Mouse (Mus musculus) lung, embryonic 16.5 days (tissue): Measurements from ENCODE around the gene Rpl28. TPM values are rescaled to one million over a fixed set of nuclear protein-coding genes. Genes with fewer than 3 reads are reported as not detected.
A peak's percentile ranks its signal among the peaks of the same experiment; 100 is the strongest.

Experiments used
- ATAC-seq: fragments of 200-750 bp; cut with Nextera tagmentation; 2 replicates; pipeline ENCODE4 v1.8.0; 2017; ENCODE audit warnings: low read depth, mild to moderate bottlenecking, moderate library complexity
- H3K27ac ChIP-seq: fragments of 300-500 bp; sonication (generic); 2 replicates; pipeline ENCODE4 v1.5.1; 2014; ENCODE audit warnings: mild to moderate bottlenecking, control low read depth, low read length
- H3K27me3 ChIP-seq: fragments of 300-500 bp; sonication (generic); 2 replicates; pipeline ENCODE4 v1.6.1; 2014; ENCODE audit warnings: low read depth, low read length, mixed read lengths; ENCODE audit not compliant: control insufficient read depth, insufficient read depth
- H3K36me3 ChIP-seq: fragments of 300-500 bp; sonication (generic); 2 replicates; pipeline ENCODE4 v1.6.1; 2014; ENCODE audit warnings: low read length; ENCODE audit not compliant: control insufficient read depth, insufficient read depth
- H3K4me1 ChIP-seq: fragments of 300-500 bp; sonication (generic); replicated peaks from 2 replicates; pipeline ENCODE4 v1.6.1; 2014; ENCODE audit warnings: low read length, mixed read lengths; ENCODE audit not compliant: control insufficient read depth, insufficient read depth
- H3K4me2 ChIP-seq: fragments of 300-500 bp; sonication (generic); 2 replicates; pipeline ENCODE4 v1.6.1; 2014; ENCODE audit warnings: low read depth, low read length, control low read depth
- H3K4me3 ChIP-seq: fragments of 300-500 bp; sonication (generic); 2 replicates; pipeline ENCODE4 v1.5.1; 2014; ENCODE audit warnings: mild to moderate bottlenecking, low read length, control low read depth
- H3K9ac ChIP-seq: fragments of 300-500 bp; sonication (generic); 2 replicates; pipeline ENCODE4 v1.6.1; 2014; ENCODE audit warnings: low read length, control low read depth
- H3K9me3 ChIP-seq: fragments of 300-500 bp; sonication (generic); 2 replicates; pipeline ENCODE4 v1.6.1; 2016; ENCODE audit warnings: low read length; ENCODE audit not compliant: control insufficient read depth
- WGBS: fragments of 180-500 bp; shearing (Covaris S2); extraction: QIAGEN DNeasy Blood & Tissue Kit; methylation state at CpG from one replicate; pipeline ENCODE4 v1.1.7; 2014; 5-methylcytosine and 5-hydroxymethylcytosine counted together
- polyA plus RNA-seq: library from polyadenylated mRNA; unstranded; fragments of >200 nt; fragmentation: Nextera tagmentation; extraction: Ambion mirVana; gene quantifications from 2 replicates; pipeline ENCODE4 v1.2.1, GENCODE M21; 2015

Rpl28 gene
- polyA plus RNA-seq, 1 experiment from 2014 or later, result 342 TPM

DNA sequence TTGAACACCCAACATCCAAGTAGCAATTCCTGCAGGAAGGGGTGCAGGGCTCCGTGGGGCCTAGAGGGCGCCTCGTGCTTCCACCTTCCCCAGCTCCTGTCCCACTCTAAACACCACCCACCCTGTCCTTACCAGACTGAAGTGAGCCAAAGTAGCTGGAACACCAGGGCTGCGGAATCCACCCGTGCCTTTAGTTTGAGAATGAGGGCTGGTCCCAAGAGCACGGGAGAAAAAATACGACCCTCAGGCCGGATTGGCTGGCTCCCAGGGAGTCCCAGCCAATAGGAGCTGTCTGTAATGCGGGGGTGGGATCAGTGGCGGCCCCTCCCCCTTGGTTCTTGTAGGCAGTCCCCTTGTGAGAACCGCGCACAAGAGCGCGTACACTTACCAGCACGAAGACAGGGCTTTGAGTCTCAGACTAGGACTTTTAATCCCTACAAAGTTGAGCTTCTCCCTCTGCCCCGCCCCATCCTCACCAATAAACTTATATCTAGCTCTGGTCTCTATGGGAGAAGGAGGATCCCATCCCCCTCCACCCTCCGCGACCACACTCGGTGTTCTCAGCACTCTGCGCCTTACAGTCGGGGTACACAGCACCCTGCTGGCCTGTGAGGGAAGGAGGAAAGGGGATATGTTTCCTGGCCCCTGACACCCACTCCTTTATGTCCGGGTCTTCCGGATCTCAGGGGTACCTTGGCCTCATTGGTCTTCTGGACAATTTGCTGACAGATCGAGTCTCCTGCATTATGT is 39.7 kb upstream of the Rpl28 start, which contains the start of gene Cox6b2:
Gene Cox6b2, minus strand, starts transcription at position 274 of the 750 bp plus-strand sequence.
- Histone ChIP-seq H3K4me2 (peak within 1 kb of the TSS; percentile 56), H3K27me3 (no peaks in the 10 kb centered on the region), H3K27ac (peak within 1 kb of the TSS; percentile 60), H3K9me3 (no peaks in the 10 kb centered on the region), H3K4me3 (peak within 1 kb of the TSS; percentile 48), H3K4me1 (peaks cover 8% of the 10 kb centered on the region), H3K9ac (peak within 1 kb of the TSS; percentile 55), H3K36me3 (no peaks in the 10 kb centered on the region)
- WGBS, result 3% methylated on average over 24 of the region's 24 CpGs
- ATAC-seq, result peak; percentile 96

DNA sequence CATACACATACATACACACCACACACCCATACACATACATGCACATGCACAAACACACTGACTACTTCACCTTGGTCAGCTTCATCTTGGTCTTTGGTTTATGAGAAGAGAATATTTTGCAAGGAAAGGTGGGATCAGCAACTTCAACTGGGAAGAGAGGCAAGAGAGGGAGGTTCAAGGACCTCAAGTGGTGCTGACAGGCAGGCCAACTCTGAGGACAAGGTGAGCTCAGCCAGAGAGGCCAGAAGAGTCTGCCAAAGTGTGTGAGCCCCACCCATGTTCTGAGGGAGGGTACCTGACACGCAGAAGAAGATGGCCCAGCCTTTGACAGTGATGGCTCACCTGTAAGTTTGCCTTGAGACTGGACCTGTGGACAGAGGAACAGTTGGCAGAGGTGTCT is 33.0 kb upstream of the Rpl28 start:
- H3K27me3 ChIP-seq, result no peaks in the 10 kb centered on the region
- no peak overlapping the region for H3K4me2 ChIP-seq
- H3K27ac ChIP-seq, result no peak overlapping the region
- WGBS, result 17% methylated on average over 1 of the region's 1 CpGs
- ATAC-seq, result no peak
- no peaks in the 10 kb centered on the region for H3K4me1 ChIP-seq
- H3K9ac ChIP-seq, result no peak overlapping the region
- no peaks in the 10 kb centered on the region for H3K36me3 ChIP-seq
- no peaks in the 10 kb centered on the region for H3K9me3 ChIP-seq
- no peak overlapping the region for H3K4me3 ChIP-seq

DNA sequence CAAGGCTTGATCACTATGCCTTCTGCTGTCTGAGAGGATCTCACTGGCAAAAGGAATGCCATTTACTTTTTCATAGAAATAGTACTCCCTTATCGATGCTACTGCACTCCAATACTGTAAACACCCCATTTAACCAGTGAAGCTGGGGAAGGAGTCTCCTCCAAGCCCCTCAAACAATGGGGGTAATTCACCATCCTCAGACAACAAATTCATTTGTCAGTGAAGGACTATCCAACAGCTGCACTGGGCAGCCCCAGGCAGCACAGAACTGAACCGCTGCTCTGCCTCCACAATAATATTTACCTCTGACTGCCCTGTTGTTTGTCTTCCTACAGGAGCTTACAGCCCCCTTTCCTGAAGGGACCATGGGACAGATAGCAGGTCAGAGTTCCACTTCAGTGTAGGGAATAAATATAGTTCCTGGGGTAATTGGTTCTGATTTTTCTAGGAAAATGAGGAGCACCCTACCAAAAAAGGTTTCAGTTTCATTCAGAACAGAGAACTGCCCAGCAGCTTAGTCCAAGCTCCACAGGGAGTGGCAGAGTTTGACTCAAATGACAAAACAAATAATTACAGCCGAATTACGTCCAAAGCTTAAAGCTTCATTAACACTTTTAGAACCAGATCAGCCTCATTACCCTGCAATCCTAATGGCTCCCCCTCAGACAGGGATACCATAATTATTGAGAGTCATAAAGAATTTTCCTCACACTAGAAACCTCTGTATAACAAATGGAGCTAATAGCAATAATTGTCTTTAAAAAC is 27.5 kb upstream of the Rpl28 start:
- 20% methylated on average over 4 of the region's 4 CpGs for WGBS
- no peak overlapping the region for H3K4me2 ChIP-seq
- ATAC-seq, result no peak

DNA sequence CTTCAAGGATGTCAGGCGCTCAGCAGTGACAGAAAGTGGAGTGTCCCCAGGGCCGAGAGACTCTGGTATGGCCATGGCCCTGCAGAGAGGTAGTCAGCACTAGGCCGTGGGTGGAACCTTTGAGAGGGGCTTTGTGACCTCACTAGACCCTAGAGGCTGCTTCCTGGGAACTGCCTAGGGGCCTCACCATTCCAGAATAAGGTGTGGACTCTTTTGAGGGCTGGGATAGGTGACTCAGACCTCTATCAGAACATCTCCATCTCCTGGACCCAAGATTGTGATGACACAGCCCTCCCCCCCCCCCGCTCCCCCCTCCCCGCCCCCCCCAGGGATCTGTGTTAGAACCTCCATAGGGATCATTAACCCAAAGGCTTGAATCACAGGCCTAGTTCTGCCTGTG is 21.5 kb upstream of the Rpl28 start, which contains the start of gene Fam71e2:
Gene Fam71e2, minus strand, starts transcription at position 101 of the 400 bp plus-strand sequence.
- no peaks in the 10 kb centered on the region for H3K9me3 ChIP-seq

More for the DNA sequence above, 27.5 kb upstream of the Rpl28 start:
- H3K27ac ChIP-seq, result no peak overlapping the region
- no peaks in the 10 kb centered on the region for H3K36me3 ChIP-seq
- no peaks in the 10 kb centered on the region for H3K4me1 ChIP-seq
- no peak overlapping the region for H3K4me3 ChIP-seq
- H3K9ac ChIP-seq, result no peak overlapping the region
- no peaks in the 10 kb centered on the region for H3K9me3 ChIP-seq
- no peaks in the 10 kb centered on the region for H3K27me3 ChIP-seq

DNA sequence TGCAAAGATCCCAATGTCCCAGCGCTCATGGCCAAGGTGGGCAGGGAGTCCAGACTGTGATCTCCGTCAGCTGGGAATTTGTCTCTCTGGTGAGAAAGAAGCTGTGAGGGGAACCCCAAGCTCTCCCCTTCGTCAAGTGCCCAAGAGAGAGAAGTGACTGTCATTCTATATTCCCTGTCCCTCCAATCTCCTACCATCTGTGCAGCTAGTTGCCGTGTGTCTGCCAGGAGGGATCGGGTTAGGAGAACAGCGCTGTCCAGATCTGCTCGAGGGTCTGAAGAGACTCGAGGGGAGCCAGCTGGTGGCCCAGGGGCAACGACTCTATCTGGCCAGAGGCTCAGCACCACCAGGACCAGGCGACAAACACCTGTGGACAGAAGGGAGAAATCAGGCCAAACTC is 16.5 kb upstream of the Rpl28 start:
- 48% methylated on average over 10 of the region's 10 CpGs for WGBS
- Histone ChIP-seq H3K9ac (no peak overlapping the region; the same call in 1 of the 2 replicates), H3K4me2 (no peak overlapping the region), H3K27ac (no peak overlapping the region), H3K4me3 (no peak overlapping the region), H3K27me3 (peaks cover 41% of the 10 kb centered on the region), H3K36me3 (no peaks in the 10 kb centered on the region), H3K4me1 (peaks cover 5% of the 10 kb centered on the region), H3K9me3 (no peaks in the 10 kb centered on the region)
- no peak for ATAC-seq

More for the DNA sequence above, 21.5 kb upstream of the Rpl28 start, which contains the start of gene Fam71e2:
- WGBS, result 65% methylated on average over 5 of the region's 5 CpGs
- no peak within 1 kb of the TSS for H3K9ac ChIP-seq
- ATAC-seq, result no peak
- H3K4me1 ChIP-seq, result no peaks in the 10 kb centered on the region
- no peak within 1 kb of the TSS for H3K27ac ChIP-seq
- H3K27me3 ChIP-seq, result peaks cover 12% of the 10 kb centered on the region
- no peak within 1 kb of the TSS for H3K4me3 ChIP-seq
- no peaks in the 10 kb centered on the region for H3K36me3 ChIP-seq
- no peak within 1 kb of the TSS for H3K4me2 ChIP-seq

DNA sequence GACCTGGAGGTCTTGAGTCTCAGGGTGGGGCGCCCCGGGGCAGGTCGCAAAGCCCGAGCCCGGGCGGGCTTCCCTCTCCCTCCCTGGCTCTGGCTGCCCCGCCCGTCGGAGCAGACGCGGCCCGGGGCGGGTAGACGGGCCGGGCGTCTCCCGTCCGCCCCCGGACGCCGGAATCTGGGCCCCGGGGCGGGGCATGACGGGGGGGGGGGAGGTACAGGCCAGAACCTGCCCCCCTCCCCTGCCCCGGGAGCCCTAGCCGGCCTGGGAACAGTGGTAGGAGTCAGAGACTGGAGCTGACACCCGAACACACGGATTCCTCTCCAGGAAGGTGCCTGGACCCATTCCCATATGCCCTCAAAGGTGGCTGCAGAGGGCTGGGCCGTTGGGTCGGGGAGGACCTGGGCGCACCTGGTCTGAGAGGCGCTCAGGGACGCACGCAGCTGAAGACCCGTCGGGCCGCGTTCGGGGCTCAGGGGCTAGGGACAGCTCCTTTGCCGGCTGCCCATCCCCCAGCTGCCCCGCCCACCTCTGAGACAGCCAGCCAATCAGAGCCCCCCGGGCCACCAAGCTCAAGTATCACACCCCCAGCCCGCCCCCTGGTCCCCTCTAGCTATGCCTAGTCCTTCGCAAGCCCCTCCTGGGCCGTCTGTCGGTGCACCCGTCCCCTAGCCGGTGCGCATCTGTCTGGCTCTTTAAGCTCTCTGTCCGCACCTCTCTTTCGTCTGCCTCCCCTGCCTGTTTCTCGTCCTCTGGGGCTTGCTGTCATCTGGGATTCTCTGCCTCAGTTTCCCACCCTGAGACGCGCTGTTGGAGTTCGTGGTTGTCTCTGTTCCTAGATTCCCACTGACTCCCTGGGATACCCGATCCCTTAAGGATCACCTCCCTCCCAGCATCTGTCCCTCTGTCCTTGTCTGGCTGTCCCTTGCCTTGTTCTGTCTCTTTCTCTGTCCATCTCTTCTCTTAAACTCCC is 15.5 kb upstream of the Rpl28 start:
- Histone ChIP-seq H3K9ac (peak overlapping the region; percentile 45), H3K4me1 (peaks cover 5% of the 10 kb centered on the region), H3K27me3 (peaks cover 41% of the 10 kb centered on the region), H3K4me2 (peak overlapping the region; percentile 61), H3K36me3 (no peaks in the 10 kb centered on the region), H3K9me3 (no peaks in the 10 kb centered on the region), H3K27ac (no peak overlapping the region), H3K4me3 (peak overlapping the region; percentile 44)
- WGBS, result 1% methylated on average over 32 of the region's 56 CpGs
- peak; percentile 68 for ATAC-seq

DNA sequence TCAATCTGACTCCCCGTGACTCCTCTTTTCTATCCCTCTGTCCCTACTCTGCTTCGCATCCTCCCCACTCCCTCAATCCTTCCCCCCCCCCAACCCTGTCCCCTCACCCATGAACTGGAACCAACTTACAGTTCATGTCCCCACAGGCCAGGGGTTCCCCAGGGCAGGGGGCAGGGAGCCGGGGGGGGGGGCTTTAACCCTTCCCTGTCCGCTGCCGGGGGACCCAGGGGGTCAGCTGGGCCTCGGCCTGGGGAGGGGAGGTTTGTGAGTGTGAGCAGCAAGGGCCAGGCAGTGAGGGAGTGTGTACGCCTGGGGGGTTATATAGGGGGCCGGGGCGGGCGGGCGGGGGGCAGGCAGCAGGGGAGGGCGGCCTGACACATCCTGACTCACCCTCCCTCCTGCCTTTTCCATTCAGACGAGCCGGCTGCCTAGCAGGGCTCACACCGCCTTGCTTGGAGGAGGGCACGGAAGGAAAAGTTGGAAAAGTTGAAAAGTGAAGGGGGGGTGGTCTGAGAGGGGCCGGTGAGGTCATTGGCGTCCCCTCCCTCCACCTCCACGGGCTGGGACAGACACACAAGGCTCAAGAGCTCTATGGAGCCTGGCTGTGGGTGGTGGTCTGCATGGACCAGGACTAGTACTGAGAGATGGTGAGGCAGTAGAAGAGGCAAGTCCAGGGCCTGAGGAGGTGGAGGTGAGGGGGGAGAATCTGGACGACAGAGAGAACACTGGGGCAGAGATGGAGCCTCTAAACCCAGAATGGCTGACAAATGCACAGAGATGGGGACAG is 14.6 kb upstream of the Rpl28 start:
- Histone ChIP-seq H3K4me1 (peaks cover 5% of the 10 kb centered on the region), H3K4me3 (no peak overlapping the region), H3K9me3 (no peaks in the 10 kb centered on the region), H3K27me3 (peaks cover 41% of the 10 kb centered on the region), H3K9ac (no peak overlapping the region), H3K36me3 (no peaks in the 10 kb centered on the region), H3K4me2 (no peak overlapping the region), H3K27ac (no peak overlapping the region)
- no peak for ATAC-seq
- 6% methylated on average over 17 of the region's 20 CpGs for WGBS

DNA sequence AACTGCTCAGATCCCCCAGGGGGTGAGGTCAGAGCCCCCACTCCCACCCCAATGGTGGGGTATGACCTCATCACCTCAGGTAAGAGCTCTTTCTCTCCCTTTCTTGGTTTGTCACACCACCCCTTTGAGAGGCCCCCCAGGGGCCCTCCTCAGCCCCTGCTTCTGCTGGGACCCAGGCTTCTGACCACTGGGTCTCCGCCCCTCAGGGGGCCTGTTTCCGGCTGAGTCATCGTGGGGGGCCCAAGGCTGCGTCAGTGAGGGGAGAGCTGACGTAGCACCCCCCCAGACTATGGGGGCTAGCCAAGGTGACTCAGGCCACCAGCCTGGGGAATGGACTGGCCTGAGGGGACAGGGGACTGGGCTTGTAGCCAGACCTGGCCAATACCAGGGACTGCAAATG is 12.8 kb upstream of the Rpl28 start:
- Histone ChIP-seq H3K27ac (no peak overlapping the region), H3K9ac (no peak overlapping the region), H3K27me3 (peaks cover 38% of the 10 kb centered on the region), H3K4me3 (no peak overlapping the region), H3K4me1 (peaks cover 5% of the 10 kb centered on the region), H3K4me2 (no peak overlapping the region), H3K9me3 (no peaks in the 10 kb centered on the region), H3K36me3 (no peaks in the 10 kb centered on the region)
- 31% methylated on average over 5 of the region's 5 CpGs for WGBS
- ATAC-seq, result no peak
